Comparison of ENCODE assay signal across 10 mouse cellular contexts in the genomic region with DNA sequence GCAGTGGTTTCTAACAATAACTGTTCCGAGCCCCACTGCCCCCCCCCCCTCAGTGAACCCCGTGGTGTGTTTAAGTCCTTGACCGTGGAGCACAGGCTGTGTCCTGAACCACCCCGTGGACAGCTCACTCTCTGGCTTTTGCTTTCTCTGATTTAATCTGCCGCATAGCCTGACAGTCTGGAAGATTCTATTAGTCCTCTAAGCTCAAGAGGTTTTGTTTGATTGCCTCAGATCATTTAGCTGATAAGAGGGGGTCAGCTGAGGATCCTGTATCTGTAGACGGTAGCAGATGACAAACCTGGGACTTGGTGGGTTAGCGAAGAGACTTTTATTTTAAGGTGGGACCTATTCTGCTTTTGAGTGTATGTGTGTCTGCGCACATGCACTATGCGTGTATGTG. TPM values are rescaled to one million over a fixed set of nuclear protein-coding genes. Genes with fewer than 3 reads are reported as not detected.
A peak's percentile ranks its signal among the peaks of the same experiment; 100 is the strongest.
DNase-seq lines count a peak whose midpoint lies in the region; ATAC-seq lines count a peak whose summit lies in the region.
"Had no signal": no experiment of that assay in that cellular context is flagged by ENCODE, and none has a peak within 500 bp of the region (broad histone marks: within the 10 kb centered on the region; RNA-seq: fewer than 3 reads in every experiment).

No protein-coding gene starts in this region.

- no peak overlapping the region for H3K27ac ChIP-seq in heart, embryonic 11.5 days (ENCODE audit: low read depth, low read length)
- peak overlapping the region; percentile 69 for H3K27ac ChIP-seq in midbrain, embryonic 10.5 days (replicated peaks)
- no peak overlapping the region for H3K27ac ChIP-seq in midbrain, embryonic 16.5 days (ENCODE audit: low read length)
- peak overlapping the region; percentile 18 for H3K27ac ChIP-seq in embryonic facial prominence, embryonic 12.5 days
- H3K27ac ChIP-seq: liver, embryonic 14.5 days; stomach, embryonic 15.5 days had no signal

- no peak for DNase-seq in heart, adult 8-10 months (ENCODE audit: low spot score)
- no peak for DNase-seq in midbrain, embryonic 10.5 days (ENCODE audit: low spot score)
- DNase-seq in 416B (ENCODE audit: low read depth): peak; percentile 54
- no peak for DNase-seq in gastrocnemius, postnatal 10 days

- H3K4me2 ChIP-seq in heart, embryonic 11.5 days: 0 out of 2 replicates have a peak overlapping the region, but pooled peaks have one; percentile 22
- H3K4me2 ChIP-seq in midbrain, embryonic 16.5 days (ENCODE audit: low read length): no peak overlapping the region
- 0 out of 2 replicates have a peak overlapping the region, but pooled peaks have one; percentile 2 for H3K4me2 ChIP-seq in embryonic facial prominence, embryonic 12.5 days (replicated peaks)

- no peak overlapping the region for H3K9ac ChIP-seq in heart, embryonic 11.5 days (ENCODE audit: low read depth, low read length)
- no peak overlapping the region for H3K9ac ChIP-seq in midbrain, embryonic 16.5 days (ENCODE audit: low read depth, low read length)
- no peak overlapping the region for H3K9ac ChIP-seq in embryonic facial prominence, embryonic 12.5 days
- H3K9ac ChIP-seq: liver, embryonic 14.5 days; stomach, embryonic 15.5 days had no signal

- 48% methylated on average over 9 of the region's 9 CpGs for WGBS in heart, embryonic 11.5 days (ENCODE audit: insufficient replicate concordance)
- 68% methylated on average over 9 of the region's 9 CpGs for WGBS in midbrain, embryonic 10.5 days
- WGBS in midbrain, embryonic 16.5 days: 49% methylated on average over 9 of the region's 9 CpGs
- WGBS in embryonic facial prominence, embryonic 12.5 days: 54% methylated on average over 9 of the region's 9 CpGs

- no peaks in the 10 kb centered on the region for H3K36me3 ChIP-seq in heart, embryonic 11.5 days (ENCODE audit: control insufficient read depth, insufficient read depth, low read length)
- no peaks in the 10 kb centered on the region for H3K36me3 ChIP-seq in midbrain, embryonic 10.5 days
- no peaks in the 10 kb centered on the region for H3K36me3 ChIP-seq in midbrain, embryonic 16.5 days (ENCODE audit: control insufficient read depth, insufficient read depth, low read length)
- no peaks in the 10 kb centered on the region for H3K36me3 ChIP-seq in embryonic facial prominence, embryonic 12.5 days
- H3K36me3 ChIP-seq: stomach, embryonic 15.5 days had no signal

- peaks cover 19% of the 10 kb centered on the region for H3K4me1 ChIP-seq in heart, embryonic 11.5 days (ENCODE audit: control insufficient read depth, insufficient read depth, low read length)
- peaks cover 42% of the 10 kb centered on the region for H3K4me1 ChIP-seq in midbrain, embryonic 10.5 days
- H3K4me1 ChIP-seq in midbrain, embryonic 16.5 days (ENCODE audit: control insufficient read depth, insufficient read depth, low read length): peaks cover 13% of the 10 kb centered on the region; the same call in 1 of the 2 replicates
- peaks cover 58% of the 10 kb centered on the region for H3K4me1 ChIP-seq in embryonic facial prominence, embryonic 12.5 days

- peaks cover 7% of the 10 kb centered on the region for H3K27me3 ChIP-seq in heart, embryonic 11.5 days (ENCODE audit: control insufficient read depth, insufficient read depth, low read length)
- H3K27me3 ChIP-seq in midbrain, embryonic 10.5 days (ENCODE audit: low read depth, poor library complexity, severe bottlenecking): no peaks in the 10 kb centered on the region
- H3K27me3 ChIP-seq in midbrain, embryonic 16.5 days (ENCODE audit: control insufficient read depth, insufficient read depth, low read depth, low read length): no peaks in the 10 kb centered on the region
- no peaks in the 10 kb centered on the region for H3K27me3 ChIP-seq in embryonic facial prominence, embryonic 12.5 days
- H3K27me3 ChIP-seq: stomach, embryonic 15.5 days had no signal

- no peaks in the 10 kb centered on the region for H3K9me3 ChIP-seq in heart, embryonic 11.5 days (replicated peaks; ENCODE audit: control insufficient read depth, low read length)
- no peaks in the 10 kb centered on the region for H3K9me3 ChIP-seq in midbrain, embryonic 10.5 days (replicated peaks)
- no peaks in the 10 kb centered on the region for H3K9me3 ChIP-seq in midbrain, embryonic 16.5 days (replicated peaks; ENCODE audit: control insufficient read depth, low read length, poor library complexity, severe bottlenecking)
- H3K9me3 ChIP-seq in embryonic facial prominence, embryonic 12.5 days: no peaks in the 10 kb centered on the region
- H3K9me3 ChIP-seq: stomach, embryonic 15.5 days had no signal

- no peak for ATAC-seq in heart, embryonic 11.5 days (replicated peaks; ENCODE audit: insufficient number of reproducible peaks, low FRiP score, low TSS enrichment)
- no peak for ATAC-seq in midbrain, embryonic 16.5 days
- ATAC-seq in embryonic facial prominence, embryonic 12.5 days (ENCODE audit: insufficient number of reproducible peaks, insufficient read depth, low FRiP score, low TSS enrichment): no peak
- ATAC-seq in monocyte, adult 5-6 weeks (replicated peaks; ENCODE audit: insufficient number of reproducible peaks, low FRiP score, low TSS enrichment, poor library complexity, severe bottlenecking): no peak

- H3K4me3 ChIP-seq in heart, embryonic 11.5 days (ENCODE audit: low read depth, low read length): no peak overlapping the region
- H3K4me3 ChIP-seq in midbrain, embryonic 10.5 days: no peak overlapping the region
- no peak overlapping the region for H3K4me3 ChIP-seq in midbrain, embryonic 16.5 days (ENCODE audit: low read depth, low read length)
- H3K4me3 ChIP-seq in embryonic facial prominence, embryonic 12.5 days: no peak overlapping the region
- H3K4me3 ChIP-seq: stomach, embryonic 15.5 days had no signal

RNA-seq across cellular contexts. Expression of gene Eya2, which starts 59.3 kb away (rescaled TPM):
- 0.72 and 1.8 TPM in 2 replicates for polyA plus RNA-seq in heart, embryonic 11.5 days (2014; fragmentation: Nextera tagmentation; extraction: Ambion mirVana)
- 1 to 10 TPM in 3 of 4 experiments, under 1 TPM in 1; 0.65 to 1.2 (median 1.1) TPM for total RNA-seq in heart, adult 8-10 months (2022)
- 9.6 and 14.2 TPM in 2 replicates for polyA plus RNA-seq in midbrain, embryonic 10.5 days (2016; fragmentation: Nextera tagmentation; extraction: Ambion mirVana)
- 3.4 and 3.6 TPM in 2 replicates for polyA plus RNA-seq in midbrain, embryonic 16.5 days (2015; fragmentation: Nextera tagmentation; extraction: Ambion mirVana)
- 22.5 and 23.5 TPM in 2 replicates for polyA plus RNA-seq in embryonic facial prominence, embryonic 12.5 days (2016; fragmentation: Nextera tagmentation; extraction: Ambion mirVana)
- 1 to 10 TPM; 4.9 to 5.4 TPM for total RNA-seq in gastrocnemius, postnatal 10 days (2021)
- 6.4 to 28.6 TPM (median 10.3 TPM) in 3 replicates for total RNA-seq in monocyte, adult 5-6 weeks (2017)

Comparison
In these comparisons a context has a peak if more than half of its experiments do, and no peak if none do; other contexts are left out.
1. H3K27ac ChIP-seq: peak in midbrain, embryonic 10.5 days (single experiment) and embryonic facial prominence, embryonic 12.5 days (single experiment); none in heart, embryonic 11.5 days (single experiment) and midbrain, embryonic 16.5 days (single experiment).